Mouse (Mus musculus): Measurements from ENCODE around the gene Lpp.

Lpp gene

GRCm38 (mm10) chr16:24910321-24910720 is 517.0 kb downstream of the Lpp start:
- DNase-seq (ENCODE audit: extremely low spot score, low read depth, low spot score) = no peak

GRCm38 (mm10) chr16:24910834-24911233 is 517.5 kb downstream of the Lpp start:
- no peak for DNase-seq (ENCODE audit: extremely low spot score, low read depth, low spot score)

GRCm38 (mm10) chr16:24912381-24912780 is 519.1 kb downstream of the Lpp start:
- DNase-seq (ENCODE audit: extremely low spot score, low read depth, low spot score) = no peak

GRCm38 (mm10) chr16:24913021-24913420 is 519.7 kb downstream of the Lpp start:
- DNase-seq (ENCODE audit: extremely low spot score, low read depth, low spot score) = no peak

- no peak for DNase-seq (ENCODE audit: extremely low spot score, low read depth, low spot score)
Measured at GRCm38 (mm10) chr16:24913641-24914392, 520.5 kb downstream of the Lpp start.

GRCm38 (mm10) chr16:24914393-24914751 is 521.1 kb downstream of the Lpp start:
- DNase-seq (ENCODE audit: extremely low spot score, low read depth, low spot score) = no peak

GRCm38 (mm10) chr16:24915470-24915869 is 522.2 kb downstream of the Lpp start:
- DNase-seq (ENCODE audit: extremely low spot score, low read depth, low spot score) = no peak

GRCm38 (mm10) chr16:24919349-24920012 is 526.2 kb downstream of the Lpp start:
- no peak for DNase-seq (ENCODE audit: extremely low spot score, low read depth, low spot score)

GRCm38 (mm10) chr16:24930070-24930469 is 536.8 kb downstream of the Lpp start:
- DNase-seq (ENCODE audit: extremely low spot score, low read depth, low spot score) = no peak

GRCm38 (mm10) chr16:24930621-24931020 is 537.3 kb downstream of the Lpp start:
- DNase-seq (ENCODE audit: extremely low spot score, low read depth, low spot score) = no peak

- no peak for DNase-seq (ENCODE audit: extremely low spot score, low read depth, low spot score)
Measured at GRCm38 (mm10) chr16:24932816-24933215, 539.5 kb downstream of the Lpp start.

GRCm38 (mm10) chr16:24933691-24934090 is 540.4 kb downstream of the Lpp start:
- DNase-seq (ENCODE audit: extremely low spot score, low read depth, low spot score) = no peak

GRCm38 (mm10) chr16:24941306-24942160 is 548.2 kb downstream of the Lpp start:
- DNase-seq (ENCODE audit: extremely low spot score, low read depth, low spot score) = no peak

GRCm38 (mm10) chr16:24943486-24944261 is 550.4 kb downstream of the Lpp start:
- DNase-seq (ENCODE audit: extremely low spot score, low read depth, low spot score) = no peak

- DNase-seq (ENCODE audit: extremely low spot score, low read depth, low spot score) = no peak
Measured at GRCm38 (mm10) chr16:24946356-24946755, 553.0 kb downstream of the Lpp start.

- DNase-seq (ENCODE audit: extremely low spot score, low read depth, low spot score) = no peak
Measured at GRCm38 (mm10) chr16:24947485-24947884, 554.2 kb downstream of the Lpp start.

GRCm38 (mm10) chr16:24948091-24948690 is 554.9 kb downstream of the Lpp start:
- no peak for DNase-seq (ENCODE audit: extremely low spot score, low read depth, low spot score)

GRCm38 (mm10) chr16:24949265-24949664 is 556.0 kb downstream of the Lpp start:
- no peak for DNase-seq (ENCODE audit: extremely low spot score, low read depth, low spot score)

GRCm38 (mm10) chr16:24950112-24950743 is 556.9 kb downstream of the Lpp start:
- DNase-seq (ENCODE audit: extremely low spot score, low read depth, low spot score) = no peak

GRCm38 (mm10) chr16:24951909-24952308 is 558.6 kb downstream of the Lpp start:
- no peak for DNase-seq (ENCODE audit: extremely low spot score, low read depth, low spot score)

Measured in hindlimb bud, embryonic 11.5 days (tissue).